Mouse (Mus musculus): ENCODE results near the gene Sh3d19. TPM values are rescaled to one million over a fixed set of nuclear protein-coding genes. Genes with fewer than 3 reads are reported as not detected.

The Sh3d19 gene
- polyA plus RNA-seq, 1 experiment from 2014 or later: 16.0 TPM

- H3K9ac ChIP-seq (replicated peaks): no peak overlapping the region
- no peaks in the 10 kb centered on the region; the same call in 1 of the 2 replicates for H3K4me1 ChIP-seq
- H3K27me3 ChIP-seq (replicated peaks): no peaks in the 10 kb centered on the region
- H3K9me3 ChIP-seq (replicated peaks): no peaks in the 10 kb centered on the region
- H3K36me3 ChIP-seq: 0 out of 2 replicates have a peak, but pooled peaks cover 4% of the 10 kb centered on the region
- no peak for ATAC-seq (ENCODE audit: low FRiP score)
- 68% methylated on average over 3 of the region's 3 CpGs for WGBS
- no peak overlapping the region for H3K27ac ChIP-seq (replicated peaks)
- H3K4me2 ChIP-seq: no peak overlapping the region
- no peak overlapping the region for H3K4me3 ChIP-seq (replicated peaks)
These were observed 40.9 kb downstream of the Sh3d19 start for GRCm38 (mm10) chr3:86011833-86012232.

GRCm38 (mm10) chr3:86013837-86014236, 42.9 kb downstream of the Sh3d19 start:
- H3K27me3 ChIP-seq (replicated peaks): no peaks in the 10 kb centered on the region
- ATAC-seq (ENCODE audit: low FRiP score): no peak
- WGBS: 84% methylated on average over 10 of the region's 10 CpGs

GRCm38 (mm10) chr3:86016965-86017364, 46.1 kb downstream of the Sh3d19 start:
- H3K4me3 ChIP-seq (replicated peaks): no peak overlapping the region
- 97% methylated on average over 1 of the region's 1 CpGs for WGBS
- no peak overlapping the region for H3K9ac ChIP-seq (replicated peaks)
- H3K4me2 ChIP-seq: no peak overlapping the region
- no peaks in the 10 kb centered on the region for H3K27me3 ChIP-seq (replicated peaks)
- no peak overlapping the region for H3K27ac ChIP-seq (replicated peaks)
- ATAC-seq (ENCODE audit: low FRiP score): no peak
- no peaks in the 10 kb centered on the region for H3K9me3 ChIP-seq (replicated peaks)
- no peaks in the 10 kb centered on the region for H3K36me3 ChIP-seq
- no peaks in the 10 kb centered on the region for H3K4me1 ChIP-seq

More at GRCm38 (mm10) chr3:86013837-86014236, 42.9 kb downstream of the Sh3d19 start:
- Histone ChIP-seq H3K9ac (replicated peaks) (no peak overlapping the region), H3K36me3 (no peaks in the 10 kb centered on the region), H3K4me1 (no peaks in the 10 kb centered on the region; the same call in 1 of the 2 replicates), H3K4me2 (no peak overlapping the region), H3K4me3 (replicated peaks) (no peak overlapping the region), H3K9me3 (replicated peaks) (no peaks in the 10 kb centered on the region), H3K27ac (replicated peaks) (no peak overlapping the region)

GRCm38 (mm10) chr3:86017484-86017883, 46.6 kb downstream of the Sh3d19 start:
- WGBS: 77% methylated on average over 8 of the region's 8 CpGs
- Histone ChIP-seq H3K27ac (replicated peaks) (no peak overlapping the region), H3K27me3 (replicated peaks) (no peaks in the 10 kb centered on the region), H3K4me2 (no peak overlapping the region), H3K36me3 (no peaks in the 10 kb centered on the region), H3K4me3 (replicated peaks) (no peak overlapping the region), H3K4me1 (no peaks in the 10 kb centered on the region), H3K9ac (replicated peaks) (no peak overlapping the region), H3K9me3 (replicated peaks) (no peaks in the 10 kb centered on the region)
- no peak for ATAC-seq (ENCODE audit: low FRiP score)

- Histone ChIP-seq H3K4me3 (replicated peaks) (no peak overlapping the region), H3K4me2 (no peak overlapping the region), H3K27me3 (replicated peaks) (no peaks in the 10 kb centered on the region), H3K9ac (replicated peaks) (no peak overlapping the region), H3K27ac (replicated peaks) (no peak overlapping the region), H3K4me1 (0 out of 2 replicates have a peak, but pooled peaks cover 3% of the 10 kb centered on the region), H3K36me3 (no peaks in the 10 kb centered on the region), H3K9me3 (replicated peaks) (no peaks in the 10 kb centered on the region)
- 92% methylated on average over 16 of the region's 16 CpGs for WGBS
- no peak for ATAC-seq (ENCODE audit: low FRiP score)
These were observed 50.2 kb downstream of the Sh3d19 start for GRCm38 (mm10) chr3:86020921-86021650.

GRCm38 (mm10) chr3:86021651-86022050, 50.7 kb downstream of the Sh3d19 start:
- Histone ChIP-seq H3K4me1 (0 out of 2 replicates have a peak, but pooled peaks cover 3% of the 10 kb centered on the region), H3K4me2 (no peak overlapping the region), H3K36me3 (no peaks in the 10 kb centered on the region), H3K27me3 (replicated peaks) (no peaks in the 10 kb centered on the region), H3K27ac (replicated peaks) (no peak overlapping the region), H3K9me3 (replicated peaks) (no peaks in the 10 kb centered on the region), H3K9ac (replicated peaks) (no peak overlapping the region), H3K4me3 (replicated peaks) (no peak overlapping the region)
- 80% methylated on average over 4 of the region's 4 CpGs for WGBS
- no peak for ATAC-seq (ENCODE audit: low FRiP score)

- H3K27me3 ChIP-seq (replicated peaks): no peaks in the 10 kb centered on the region
- WGBS: 67% methylated on average over 12 of the region's 12 CpGs
- no peaks in the 10 kb centered on the region for H3K36me3 ChIP-seq
- no peaks in the 10 kb centered on the region for H3K9me3 ChIP-seq (replicated peaks)
- no peak overlapping the region for H3K9ac ChIP-seq (replicated peaks)
- H3K27ac ChIP-seq (replicated peaks): no peak overlapping the region
- no peak overlapping the region for H3K4me3 ChIP-seq (replicated peaks)
- H3K4me1 ChIP-seq: 0 out of 2 replicates have a peak, but pooled peaks cover 3% of the 10 kb centered on the region
- no peak for ATAC-seq (ENCODE audit: low FRiP score)
- no peak overlapping the region for H3K4me2 ChIP-seq
These were observed 53.3 kb downstream of the Sh3d19 start for GRCm38 (mm10) chr3:86024065-86024795.

GRCm38 (mm10) chr3:86025341-86026137, 54.6 kb downstream of the Sh3d19 start:
- Histone ChIP-seq H3K4me3 (replicated peaks) (no peak overlapping the region), H3K27ac (replicated peaks) (no peak overlapping the region), H3K9me3 (replicated peaks) (no peaks in the 10 kb centered on the region), H3K9ac (replicated peaks) (no peak overlapping the region), H3K4me1 (0 out of 2 replicates have a peak, but pooled peaks cover 5% of the 10 kb centered on the region), H3K27me3 (replicated peaks) (no peaks in the 10 kb centered on the region), H3K36me3 (no peaks in the 10 kb centered on the region), H3K4me2 (no peak overlapping the region)
- no peak for ATAC-seq (ENCODE audit: low FRiP score)
- 95% methylated on average over 20 of the region's 20 CpGs for WGBS

GRCm38 (mm10) chr3:86028658-86029375, 57.9 kb downstream of the Sh3d19 start:
- 90% methylated on average over 15 of the region's 15 CpGs for WGBS
- no peak overlapping the region for H3K4me2 ChIP-seq
- H3K4me3 ChIP-seq (replicated peaks): no peak overlapping the region
- no peaks in the 10 kb centered on the region for H3K9me3 ChIP-seq (replicated peaks)
- H3K27ac ChIP-seq (replicated peaks): no peak overlapping the region
- peaks cover 7% of the 10 kb centered on the region; the same call in 1 of the 2 replicates for H3K4me1 ChIP-seq
- no peak overlapping the region for H3K9ac ChIP-seq (replicated peaks)
- no peaks in the 10 kb centered on the region for H3K36me3 ChIP-seq
- ATAC-seq (ENCODE audit: low FRiP score): no peak
- H3K27me3 ChIP-seq (replicated peaks): no peaks in the 10 kb centered on the region

- Histone ChIP-seq H3K4me2 (no peak overlapping the region), H3K9ac (replicated peaks) (no peak overlapping the region), H3K4me1 (peaks cover 4% of the 10 kb centered on the region; the same call in 1 of the 2 replicates), H3K9me3 (replicated peaks) (no peaks in the 10 kb centered on the region), H3K27me3 (replicated peaks) (no peaks in the 10 kb centered on the region), H3K36me3 (no peaks in the 10 kb centered on the region), H3K27ac (replicated peaks) (no peak overlapping the region), H3K4me3 (replicated peaks) (no peak overlapping the region)
- 53% methylated on average over 4 of the region's 4 CpGs for WGBS
- no peak for ATAC-seq (ENCODE audit: low FRiP score)
These were observed 59.7 kb downstream of the Sh3d19 start for GRCm38 (mm10) chr3:86030566-86030965.
